Mouse (Mus musculus) megakaryocyte, embryonic 14.5 days (primary cell): ENCODE data around the gene Xpa. TPM values are rescaled to one million over a fixed set of nuclear protein-coding genes. Genes with fewer than 3 reads are reported as not detected.
"Not testable (repeated sequence)": the region's sequence is repeated elsewhere in the genome, so short reads cannot be mapped to it uniquely, and the experiment has no call there.

Source experiments
- H3K27me3 ChIP-seq: replicated peaks from 2 replicates; pipeline ENCODE3; 2012; ENCODE audit warnings: inconsistent platforms
- H3K36me3 ChIP-seq: replicated peaks from 2 replicates; pipeline ENCODE3; 2012; ENCODE audit warnings: low read length, inconsistent platforms, mixed read lengths
- H3K4me1 ChIP-seq: 2 replicates; pipeline ENCODE4 v1.6.1; 2012; ENCODE audit warnings: inconsistent platforms
- H3K4me3 ChIP-seq: replicated peaks from 2 replicates; pipeline ENCODE3; 2012; ENCODE audit warnings: moderate library complexity, mild to moderate bottlenecking, inconsistent platforms
- H3K9me3 ChIP-seq: 2 replicates; pipeline ENCODE4 v1.6.1; 2012; ENCODE audit warnings: inconsistent platforms
- FLI1 ChIP-seq: IDR thresholded peaks from 2 replicates; pipeline ENCODE4 v1.6.1; 2012; ENCODE audit warnings: low read length, inconsistent platforms, mixed read lengths
- GATA1 ChIP-seq: IDR thresholded peaks from 3 replicates; pipeline ENCODE4 v1.6.1; 2012; ENCODE audit warnings: mixed read lengths, low read length, inconsistent platforms, borderline replicate concordance
- polyA plus RNA-seq: library from polyadenylated mRNA; stranded (reverse); fragments of >175 nt; gene quantifications from 2 replicates; pipeline ENCODE4 v1.2.3, GENCODE M21; 2012; ENCODE audit warnings: low replicate concordance; ENCODE audit not compliant: insufficient read depth

Xpa gene
- 2.1 and 44.7 TPM in 2 replicates for polyA plus RNA-seq

DNA sequence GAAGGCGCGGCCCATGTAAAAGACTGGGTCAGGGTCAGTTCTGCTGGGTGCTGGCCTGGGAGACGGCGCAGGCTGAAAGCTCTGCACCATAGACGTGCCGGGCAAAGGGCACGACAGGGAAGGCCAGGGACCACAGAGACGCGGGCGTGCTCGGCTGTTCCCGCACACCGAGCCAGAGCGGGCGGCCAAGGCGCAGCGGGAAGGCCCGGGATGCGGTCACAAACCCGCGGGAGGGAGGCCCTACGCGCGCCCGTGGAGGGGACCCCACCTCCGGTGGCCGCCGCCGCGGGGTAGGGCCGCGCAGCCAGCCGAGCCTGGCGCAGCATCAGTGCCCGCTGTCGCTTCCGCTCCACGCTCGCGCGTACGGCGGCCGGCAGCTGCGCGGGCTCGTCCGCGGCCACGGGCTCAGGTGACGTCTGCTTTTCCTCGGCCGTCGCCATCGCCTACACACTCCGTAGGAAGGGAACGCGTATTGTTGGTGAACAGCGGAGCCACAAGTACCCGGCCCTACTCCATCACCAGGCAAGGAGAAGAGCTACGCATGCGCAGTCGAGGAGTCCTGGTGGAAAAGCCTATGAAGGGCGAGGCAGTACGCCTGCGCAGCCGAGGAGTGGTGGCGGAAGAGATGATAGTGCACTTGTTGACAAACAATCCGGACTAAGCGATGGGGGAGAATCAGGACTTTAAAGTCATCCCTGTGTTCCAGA is at the start of gene Xpa:
Gene Xpa (minus strand): TSS at position 531 of the 707 bp plus-strand sequence.
- Histone ChIP-seq H3K4me1 (peaks cover 52% of the 10 kb centered on the region), H3K9me3 (no peaks in the 10 kb centered on the region), H3K4me3 (peak within 1 kb of the TSS; percentile 98), H3K36me3 (peaks cover 19% of the 10 kb centered on the region), H3K27me3 (peaks cover 13% of the 10 kb centered on the region)
- TF ChIP-seq FLI1 (no peak), GATA1 (no peak)

GRCm38 (mm10) chr4:46235871-46236270 is 39.8 kb upstream of the Xpa start:
- Histone ChIP-seq H3K36me3 (no peaks in the 10 kb centered on the region), H3K27me3 (peaks cover 35% of the 10 kb centered on the region), H3K4me1 (no peaks in the 10 kb centered on the region), H3K9me3 (peaks cover 26% of the 10 kb centered on the region), H3K4me3 (no peak overlapping the region)
- TF ChIP-seq GATA1 (no peak), FLI1 (no peak)

DNA sequence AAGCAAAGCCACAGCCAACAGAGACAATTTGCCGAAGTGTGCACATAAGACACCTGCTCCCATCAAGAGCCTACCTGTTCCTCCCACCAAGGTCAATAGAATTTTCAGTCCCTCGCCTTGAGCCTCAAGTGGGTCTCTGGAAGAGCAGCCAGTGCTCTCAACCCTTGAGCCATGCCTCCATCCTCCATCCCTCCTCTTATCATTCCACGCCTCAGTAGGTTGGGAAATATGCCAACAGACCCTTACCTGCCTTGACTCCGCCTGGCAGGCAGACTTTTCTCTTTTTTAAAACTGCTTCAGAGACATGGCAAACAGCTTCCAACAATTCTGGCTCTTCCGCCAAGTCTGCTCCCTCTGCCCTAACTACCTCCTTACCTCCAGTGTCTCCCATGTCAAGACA is 38.6 kb upstream of the Xpa start:
- H3K36me3 ChIP-seq, result no peaks in the 10 kb centered on the region
- peaks cover 26% of the 10 kb centered on the region for H3K9me3 ChIP-seq
- no peaks in the 10 kb centered on the region for H3K4me1 ChIP-seq
- no peak overlapping the region for H3K4me3 ChIP-seq
- peaks cover 43% of the 10 kb centered on the region for H3K27me3 ChIP-seq
- TF ChIP-seq FLI1 (no peak), GATA1 (no peak)

DNA sequence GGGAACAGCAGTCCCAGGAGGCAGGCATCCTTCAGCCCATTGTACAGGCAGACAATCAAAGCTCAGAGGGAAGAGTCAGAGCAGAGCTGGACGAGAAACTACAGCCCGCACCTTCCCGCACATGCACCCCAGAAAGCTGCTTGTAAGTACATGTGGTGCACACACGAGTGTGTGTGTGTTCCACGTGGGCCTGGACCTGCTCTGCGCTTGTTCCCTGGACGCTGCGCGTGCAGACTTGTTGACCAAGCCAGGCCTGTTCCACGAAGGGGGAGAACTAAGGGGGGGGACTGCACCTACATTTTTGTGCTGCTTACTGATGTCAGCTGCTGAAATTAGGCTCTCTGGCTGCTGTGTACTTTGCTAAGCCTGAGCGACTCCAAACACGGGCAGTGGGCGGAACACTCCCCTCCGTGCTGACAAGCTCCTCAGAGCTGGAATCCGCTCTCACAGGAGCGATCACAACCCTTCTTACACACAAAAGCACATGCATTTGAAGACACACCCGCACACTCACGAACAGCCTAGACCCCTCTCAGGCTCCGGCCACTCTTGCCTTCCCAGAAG is 30.9 kb upstream of the Xpa start:
- no peak overlapping the region for H3K4me3 ChIP-seq
- no peaks in the 10 kb centered on the region for H3K36me3 ChIP-seq
- H3K4me1 ChIP-seq, result no peaks in the 10 kb centered on the region
- TF ChIP-seq GATA1, result no peak
- TF ChIP-seq FLI1, result no peak
- H3K27me3 ChIP-seq, result peaks cover 54% of the 10 kb centered on the region
- H3K9me3 ChIP-seq, result peaks cover 7% of the 10 kb centered on the region

- TF ChIP-seq FLI1 (no peak), GATA1 (no peak)
- peaks cover 11% of the 10 kb centered on the region for H3K9me3 ChIP-seq
These were observed 25.0 kb upstream of the Xpa start for GRCm38 (mm10) chr4:46221090-46221489.

DNA sequence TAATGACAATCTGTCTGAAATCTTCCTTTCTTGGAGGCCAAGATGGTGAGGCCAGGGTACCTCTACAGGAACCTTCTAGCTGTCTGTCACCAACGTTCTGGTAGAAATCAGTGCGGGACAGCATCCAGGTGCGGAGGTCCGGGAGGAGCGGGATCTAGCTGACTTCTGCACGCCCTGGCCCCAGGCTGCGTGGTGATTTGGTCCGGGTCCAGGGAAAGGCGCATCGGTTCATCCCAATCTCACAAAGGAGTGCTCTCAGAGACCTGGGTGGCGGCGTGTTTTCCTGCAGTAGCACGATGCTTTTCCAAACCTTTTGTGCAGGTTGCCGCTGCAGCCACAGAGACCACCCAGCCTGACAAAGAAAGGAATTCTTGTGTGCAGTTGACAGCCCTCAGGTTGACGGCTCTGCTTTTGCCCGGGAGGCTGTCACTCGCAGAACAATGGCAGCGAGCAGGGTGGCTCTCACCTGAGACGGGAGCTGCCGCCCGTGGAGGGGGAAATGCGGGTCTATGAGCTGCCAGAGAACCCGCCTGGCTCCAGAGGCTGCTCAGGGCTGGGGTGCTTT is 6.5 kb upstream of the Xpa start:
- peaks cover 11% of the 10 kb centered on the region for H3K9me3 ChIP-seq
- peak overlapping the region; percentile 76 for H3K4me3 ChIP-seq
- no peaks in the 10 kb centered on the region for H3K36me3 ChIP-seq
- H3K4me1 ChIP-seq, result peaks cover 42% of the 10 kb centered on the region
- peaks cover 33% of the 10 kb centered on the region for H3K27me3 ChIP-seq
- TF ChIP-seq GATA1, result no peak

More at GRCm38 (mm10) chr4:46221090-46221489, 25.0 kb upstream of the Xpa start:
- H3K4me3 ChIP-seq, result no peak overlapping the region
- peaks cover 26% of the 10 kb centered on the region for H3K27me3 ChIP-seq
- H3K36me3 ChIP-seq, result no peaks in the 10 kb centered on the region
- no peaks in the 10 kb centered on the region for H3K4me1 ChIP-seq

GRCm38 (mm10) chr4:46201834-46202561 is 5.9 kb upstream of the Xpa start:
- Histone ChIP-seq H3K4me3 (peak overlapping the region; percentile 77), H3K9me3 (peaks cover 6% of the 10 kb centered on the region), H3K27me3 (peaks cover 33% of the 10 kb centered on the region), H3K36me3 (no peaks in the 10 kb centered on the region), H3K4me1 (peaks cover 49% of the 10 kb centered on the region)
- TF ChIP-seq GATA1 (no peak), FLI1 (no peak)

DNA sequence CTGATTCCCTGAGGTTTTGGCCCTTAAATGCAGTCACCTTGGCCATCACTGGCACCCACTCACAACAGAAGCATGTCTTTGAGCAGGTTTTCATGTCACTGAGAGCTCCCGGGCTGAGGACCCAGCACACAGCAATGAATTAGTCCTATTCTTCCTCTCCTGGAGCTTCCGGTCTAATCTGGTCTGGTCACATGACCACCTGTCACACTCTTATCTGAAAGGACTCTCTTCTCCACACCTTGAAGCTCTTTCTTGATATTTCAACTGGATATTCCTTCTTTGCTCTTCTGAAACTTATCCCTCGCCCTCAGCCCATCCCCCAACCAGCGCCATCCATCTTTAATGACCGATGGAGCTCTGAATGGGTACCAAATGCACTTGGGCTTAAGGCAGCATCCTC is 2.0 kb upstream of the Xpa start:
- Histone ChIP-seq H3K4me1 (peaks cover 67% of the 10 kb centered on the region), H3K4me3 (no peak overlapping the region), H3K36me3 (peaks cover 3% of the 10 kb centered on the region), H3K27me3 (peaks cover 24% of the 10 kb centered on the region), H3K9me3 (no peaks in the 10 kb centered on the region)
- no peak for TF ChIP-seq GATA1

DNA sequence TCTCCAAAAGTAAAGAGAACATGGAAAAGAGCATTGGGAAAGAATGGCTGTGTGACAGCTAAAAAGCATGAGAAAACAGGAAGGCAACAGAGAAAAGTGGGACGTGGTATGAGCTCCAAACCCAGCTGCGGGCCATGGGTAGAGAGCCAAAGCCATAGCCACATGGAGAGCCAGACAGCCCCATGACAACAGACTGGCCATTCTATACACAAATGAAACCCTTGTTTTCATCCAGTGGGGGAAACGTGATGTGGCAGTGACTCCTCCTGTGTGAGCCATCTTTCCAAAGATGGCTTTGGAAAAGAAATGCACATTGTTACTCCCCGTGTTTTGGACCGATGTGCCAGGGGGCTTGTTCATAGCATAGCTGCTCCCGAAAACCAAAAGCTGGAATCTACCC is 402 bp upstream of the Xpa start:
- H3K4me1 ChIP-seq, result peaks cover 55% of the 10 kb centered on the region
- H3K9me3 ChIP-seq, result no peaks in the 10 kb centered on the region
- peaks cover 13% of the 10 kb centered on the region for H3K36me3 ChIP-seq
- H3K27me3 ChIP-seq, result peaks cover 16% of the 10 kb centered on the region
- no peak for TF ChIP-seq FLI1
- no peak for TF ChIP-seq GATA1
- peak overlapping the region; percentile 98 for H3K4me3 ChIP-seq

GRCm38 (mm10) chr4:46192011-46192410 is 4.1 kb downstream of the Xpa start:
- not testable (repeated sequence) for H3K27me3 ChIP-seq, H3K4me3 ChIP-seq, H3K9me3 ChIP-seq
- Histone ChIP-seq H3K36me3 (peaks cover 56% of the 10 kb centered on the region), H3K4me1 (peaks cover 52% of the 10 kb centered on the region)
